Mouse (Mus musculus): ENCODE data around the gene Smco4. TPM values are rescaled to one million over a fixed set of nuclear protein-coding genes. Genes with fewer than 3 reads are reported as not detected.

Smco4 gene
- polyA plus RNA-seq, 1 experiment from 2014 or later = 0.32 TPM

- no peak for ATAC-seq (ENCODE audit: low read depth)
- 67% methylated on average over 7 of the region's 7 CpGs for WGBS
These were observed 19.7 kb downstream of the Smco4 start for GRCm38 (mm10) chr9:15512918-15513317.

GRCm38 (mm10) chr9:15516007-15516406 lies 22.8 kb downstream of the Smco4 start:
- H3K4me2 ChIP-seq = no peak overlapping the region
- H3K27me3 ChIP-seq = 0 out of 2 replicates have a peak, but pooled peaks cover 10% of the 10 kb centered on the region
- H3K27ac ChIP-seq (replicated peaks) = no peak overlapping the region
- H3K4me3 ChIP-seq = no peak overlapping the region
- H3K9me3 ChIP-seq = no peaks in the 10 kb centered on the region
- H3K4me1 ChIP-seq (replicated peaks) = peaks cover 25% of the 10 kb centered on the region
- 46% methylated on average over 2 of the region's 2 CpGs for WGBS
- H3K36me3 ChIP-seq = no peaks in the 10 kb centered on the region
- ATAC-seq (ENCODE audit: low read depth) = no peak
- H3K9ac ChIP-seq = no peak overlapping the region

More at GRCm38 (mm10) chr9:15512918-15513317, 19.7 kb downstream of the Smco4 start:
- 0 out of 2 replicates have a peak, but pooled peaks cover 10% of the 10 kb centered on the region for H3K27me3 ChIP-seq
- H3K36me3 ChIP-seq = no peaks in the 10 kb centered on the region
- H3K4me1 ChIP-seq (replicated peaks) = peaks cover 44% of the 10 kb centered on the region
- no peak overlapping the region for H3K4me3 ChIP-seq
- no peak overlapping the region for H3K4me2 ChIP-seq
- H3K9me3 ChIP-seq = no peaks in the 10 kb centered on the region
- H3K27ac ChIP-seq (replicated peaks) = no peak overlapping the region
- no peak overlapping the region for H3K9ac ChIP-seq

GRCm38 (mm10) chr9:15517979-15518378 lies 24.7 kb downstream of the Smco4 start:
- H3K4me2 ChIP-seq = no peak overlapping the region
- no peak for ATAC-seq (ENCODE audit: low read depth)
- WGBS = 87% methylated on average over 4 of the region's 4 CpGs

GRCm38 (mm10) chr9:15522348-15522747 lies 29.1 kb downstream of the Smco4 start:
- H3K9ac ChIP-seq = no peak overlapping the region
- no peaks in the 10 kb centered on the region; the same call in 1 of the 2 replicates for H3K4me1 ChIP-seq (replicated peaks)
- H3K36me3 ChIP-seq = no peaks in the 10 kb centered on the region
- H3K27me3 ChIP-seq = no peaks in the 10 kb centered on the region
- ATAC-seq (ENCODE audit: low read depth) = no peak
- H3K9me3 ChIP-seq = no peaks in the 10 kb centered on the region
- no peak overlapping the region for H3K4me2 ChIP-seq
- no peak overlapping the region for H3K4me3 ChIP-seq
- WGBS = 92% methylated on average over 10 of the region's 10 CpGs
- H3K27ac ChIP-seq (replicated peaks) = no peak overlapping the region

More at GRCm38 (mm10) chr9:15517979-15518378, 24.7 kb downstream of the Smco4 start:
- Histone ChIP-seq H3K4me3 (no peak overlapping the region), H3K36me3 (no peaks in the 10 kb centered on the region), H3K4me1 (replicated peaks) (peaks cover 13% of the 10 kb centered on the region), H3K9ac (no peak overlapping the region), H3K9me3 (no peaks in the 10 kb centered on the region), H3K27me3 (0 out of 2 replicates have a peak, but pooled peaks cover 5% of the 10 kb centered on the region), H3K27ac (replicated peaks) (no peak overlapping the region)

- H3K9me3 ChIP-seq = no peaks in the 10 kb centered on the region
- H3K36me3 ChIP-seq = no peaks in the 10 kb centered on the region
- H3K4me3 ChIP-seq = no peak overlapping the region
- H3K27me3 ChIP-seq = no peaks in the 10 kb centered on the region
- no peak overlapping the region for H3K4me2 ChIP-seq
- no peak overlapping the region for H3K9ac ChIP-seq
- no peaks in the 10 kb centered on the region; the same call in 1 of the 2 replicates for H3K4me1 ChIP-seq (replicated peaks)
- H3K27ac ChIP-seq (replicated peaks) = no peak overlapping the region
- no peak for ATAC-seq (ENCODE audit: low read depth)
- WGBS = 73% methylated on average over 5 of the region's 5 CpGs
These were observed 29.7 kb downstream of the Smco4 start for GRCm38 (mm10) chr9:15522887-15523286.

GRCm38 (mm10) chr9:15523646-15524045 lies 30.4 kb downstream of the Smco4 start:
- H3K4me3 ChIP-seq = no peak overlapping the region
- H3K9me3 ChIP-seq = no peaks in the 10 kb centered on the region
- H3K4me1 ChIP-seq (replicated peaks) = peaks cover 3% of the 10 kb centered on the region
- WGBS = 92% methylated on average over 6 of the region's 6 CpGs
- H3K27me3 ChIP-seq = no peaks in the 10 kb centered on the region
- H3K27ac ChIP-seq (replicated peaks) = no peak overlapping the region
- no peak for ATAC-seq (ENCODE audit: low read depth)
- no peaks in the 10 kb centered on the region for H3K36me3 ChIP-seq
- H3K4me2 ChIP-seq = no peak overlapping the region
- no peak overlapping the region for H3K9ac ChIP-seq

- no peak for ATAC-seq (ENCODE audit: low read depth)
- H3K27ac ChIP-seq (replicated peaks) = no peak overlapping the region
- no peaks in the 10 kb centered on the region for H3K9me3 ChIP-seq
- H3K4me3 ChIP-seq = no peak overlapping the region
- H3K27me3 ChIP-seq = no peaks in the 10 kb centered on the region
- no peak overlapping the region for H3K4me2 ChIP-seq
- peaks cover 19% of the 10 kb centered on the region for H3K4me1 ChIP-seq (replicated peaks)
- no peak overlapping the region for H3K9ac ChIP-seq
- H3K36me3 ChIP-seq = no peaks in the 10 kb centered on the region
- WGBS = 80% methylated on average over 8 of the region's 8 CpGs
These were observed 32.0 kb downstream of the Smco4 start for GRCm38 (mm10) chr9:15525246-15525645.

- Histone ChIP-seq H3K27ac (replicated peaks) (no peak overlapping the region), H3K36me3 (no peaks in the 10 kb centered on the region), H3K4me1 (replicated peaks) (peaks cover 32% of the 10 kb centered on the region), H3K9ac (no peak overlapping the region), H3K27me3 (no peaks in the 10 kb centered on the region), H3K9me3 (no peaks in the 10 kb centered on the region), H3K4me2 (no peak overlapping the region), H3K4me3 (no peak overlapping the region)
- WGBS = 73% methylated on average over 7 of the region's 7 CpGs
- no peak for ATAC-seq (ENCODE audit: low read depth)
These were observed 33.3 kb downstream of the Smco4 start for GRCm38 (mm10) chr9:15526539-15526938.

GRCm38 (mm10) chr9:15527846-15528245 lies 34.6 kb downstream of the Smco4 start:
- Histone ChIP-seq H3K9me3 (no peaks in the 10 kb centered on the region), H3K27ac (replicated peaks) (no peak overlapping the region), H3K27me3 (no peaks in the 10 kb centered on the region), H3K36me3 (no peaks in the 10 kb centered on the region), H3K4me3 (no peak overlapping the region), H3K4me2 (no peak overlapping the region), H3K9ac (no peak overlapping the region), H3K4me1 (replicated peaks) (peaks cover 32% of the 10 kb centered on the region)
- WGBS = 62% methylated on average over 6 of the region's 6 CpGs
- no peak for ATAC-seq (ENCODE audit: low read depth)

GRCm38 (mm10) chr9:15528368-15528767 lies 35.1 kb downstream of the Smco4 start:
- Histone ChIP-seq H3K9me3 (no peaks in the 10 kb centered on the region), H3K9ac (no peak overlapping the region), H3K27ac (replicated peaks) (no peak overlapping the region), H3K4me2 (no peak overlapping the region), H3K36me3 (no peaks in the 10 kb centered on the region), H3K4me1 (replicated peaks) (peaks cover 34% of the 10 kb centered on the region), H3K4me3 (no peak overlapping the region), H3K27me3 (no peaks in the 10 kb centered on the region)
- ATAC-seq (ENCODE audit: low read depth) = no peak
- WGBS = 86% methylated on average over 7 of the region's 7 CpGs

GRCm38 (mm10) chr9:15529275-15529964 lies 36.2 kb downstream of the Smco4 start:
- Histone ChIP-seq H3K9ac (no peak overlapping the region), H3K4me1 (replicated peaks) (peaks cover 45% of the 10 kb centered on the region), H3K4me2 (no peak overlapping the region), H3K4me3 (no peak overlapping the region), H3K27ac (replicated peaks) (no peak overlapping the region), H3K9me3 (no peaks in the 10 kb centered on the region), H3K36me3 (no peaks in the 10 kb centered on the region), H3K27me3 (no peaks in the 10 kb centered on the region)
- 61% methylated on average over 8 of the region's 8 CpGs for WGBS
- ATAC-seq (ENCODE audit: low read depth) = no peak; the same call in 1 of the 2 replicates

- peaks cover 47% of the 10 kb centered on the region for H3K4me1 ChIP-seq (replicated peaks)
- 96% methylated on average over 2 of the region's 2 CpGs for WGBS
- no peak overlapping the region for H3K4me2 ChIP-seq
- H3K27me3 ChIP-seq = no peaks in the 10 kb centered on the region
- ATAC-seq (ENCODE audit: low read depth) = no peak
- no peak overlapping the region for H3K9ac ChIP-seq
- no peak overlapping the region for H3K27ac ChIP-seq (replicated peaks)
- no peaks in the 10 kb centered on the region for H3K9me3 ChIP-seq
- no peaks in the 10 kb centered on the region for H3K36me3 ChIP-seq
- H3K4me3 ChIP-seq = no peak overlapping the region
These were observed 36.7 kb downstream of the Smco4 start for GRCm38 (mm10) chr9:15529965-15530320.

GRCm38 (mm10) chr9:15531204-15531603 lies 38.0 kb downstream of the Smco4 start:
- WGBS = 52% methylated on average over 5 of the region's 5 CpGs
- no peak overlapping the region for H3K4me2 ChIP-seq

More at GRCm38 (mm10) chr9:15531204-15531603, 38.0 kb downstream of the Smco4 start:
- Histone ChIP-seq H3K4me1 (replicated peaks) (peaks cover 47% of the 10 kb centered on the region), H3K9me3 (no peaks in the 10 kb centered on the region), H3K27ac (replicated peaks) (no peak overlapping the region), H3K9ac (0 out of 2 replicates have a peak overlapping the region, but pooled peaks have one; percentile 12), H3K27me3 (no peaks in the 10 kb centered on the region), H3K4me3 (no peak overlapping the region), H3K36me3 (no peaks in the 10 kb centered on the region)
- no peak for ATAC-seq (ENCODE audit: low read depth)
